ENCODE assay signal across 8 mouse cellular contexts in the genomic region with DNA sequence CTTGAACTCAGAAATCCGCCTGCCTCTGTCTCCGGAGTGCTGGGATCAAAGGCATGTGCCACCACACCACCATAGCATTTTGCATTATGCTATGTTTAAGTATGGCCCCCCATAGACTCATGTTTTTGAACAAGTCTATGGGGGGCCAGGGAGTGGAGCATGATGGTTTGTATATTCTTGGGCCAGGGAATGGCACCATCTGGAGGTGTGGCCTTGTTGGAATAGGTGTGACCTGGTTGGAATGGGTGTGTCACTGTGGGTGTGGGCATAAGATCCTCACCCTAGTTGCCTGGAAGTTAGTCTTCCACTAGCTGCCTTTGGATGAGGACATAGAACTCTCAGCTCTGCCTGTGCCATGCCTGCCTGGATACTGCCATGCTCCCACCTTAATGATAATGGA. TPM values are rescaled to one million over a fixed set of nuclear protein-coding genes. Genes with fewer than 3 reads are reported as not detected.
DNase-seq lines count a peak whose midpoint lies in the region; ATAC-seq and TF ChIP-seq lines count a peak whose summit lies in the region.
"Not testable (repeated sequence)": the region's sequence is repeated elsewhere in the genome, so short reads cannot be mapped to it uniquely, and the experiment has no call there.

Sod2 (plus strand) TSS at position 301 of the 400 bp plus-strand sequence.

- H3K27ac ChIP-seq in embryonic facial prominence, embryonic 13.5 days, result peak within 1 kb of the TSS; percentile 55
- peak within 1 kb of the TSS; percentile 73; the same call in 1 of the 2 replicates for H3K27ac ChIP-seq in limb, embryonic 14.5 days (replicated peaks; ENCODE audit: low read depth, low read length)
- peak within 1 kb of the TSS; percentile 85 for H3K27ac ChIP-seq in midbrain, embryonic 10.5 days (replicated peaks)
- H3K27ac ChIP-seq in stomach, embryonic 15.5 days, result peak within 1 kb of the TSS; percentile 78

- not testable (repeated sequence) for H3K9me3 ChIP-seq in embryonic facial prominence, embryonic 13.5 days; limb, embryonic 14.5 days (ENCODE audit: control insufficient read depth, low read length); midbrain, embryonic 10.5 days (replicated peaks); stomach, embryonic 15.5 days

- H3K4me2 ChIP-seq in embryonic facial prominence, embryonic 13.5 days, result peak within 1 kb of the TSS; percentile 82
- peak within 1 kb of the TSS; percentile 76 for H3K4me2 ChIP-seq in limb, embryonic 14.5 days (replicated peaks; ENCODE audit: low read depth, low read length, severe bottlenecking)
- peak within 1 kb of the TSS; percentile 73 for H3K4me2 ChIP-seq in stomach, embryonic 15.5 days

- peak within 1 kb of the TSS; percentile 82 for H3K9ac ChIP-seq in embryonic facial prominence, embryonic 13.5 days
- peak within 1 kb of the TSS; percentile 73 for H3K9ac ChIP-seq in limb, embryonic 14.5 days (ENCODE audit: low read depth, low read length, severe bottlenecking)
- not testable (repeated sequence) for H3K9ac ChIP-seq in stomach, embryonic 15.5 days

- H3K4me1 ChIP-seq in embryonic facial prominence, embryonic 13.5 days; limb, embryonic 14.5 days (ENCODE audit: control insufficient read depth, insufficient read depth, low read length); stomach, embryonic 15.5 days: not testable (repeated sequence)
- peaks cover 17% of the 10 kb centered on the region for H3K4me1 ChIP-seq in midbrain, embryonic 10.5 days

- H3K4me3 ChIP-seq in embryonic facial prominence, embryonic 13.5 days, result peak within 1 kb of the TSS; percentile 86
- peak within 1 kb of the TSS; percentile 82 for H3K4me3 ChIP-seq in limb, embryonic 14.5 days (replicated peaks; ENCODE audit: low read length)
- H3K4me3 ChIP-seq in midbrain, embryonic 10.5 days, result peak within 1 kb of the TSS; percentile 79
- peak within 1 kb of the TSS; percentile 95 for H3K4me3 ChIP-seq in stomach, embryonic 15.5 days (replicated peaks)

- WGBS in embryonic facial prominence, embryonic 13.5 days, result 88% methylated on average over 2 of the region's 2 CpGs
- 97% methylated on average over 2 of the region's 2 CpGs for WGBS in large intestine, adult 2 months
- 94% methylated on average over 2 of the region's 2 CpGs for WGBS in limb, embryonic 14.5 days
- 91% methylated on average over 2 of the region's 2 CpGs for WGBS in midbrain, embryonic 10.5 days
- 93% methylated on average over 2 of the region's 2 CpGs for WGBS in stomach, embryonic 15.5 days

- TF ChIP-seq POLR2A in limb, embryonic 14.5 days (IDR thresholded peaks at IDR 0.05; ENCODE audit: borderline replicate concordance, extremely low read depth, insufficient read depth, insufficient read length), result not testable (repeated sequence)

- intact Hi-C loops in gastrocnemius, postnatal 36 days (cut with DNase I), result not testable (repeated sequence)

- ATAC-seq in embryonic facial prominence, embryonic 13.5 days (ENCODE audit: insufficient number of reproducible peaks, insufficient read depth, low FRiP score, low TSS enrichment, low read depth); limb, embryonic 14.5 days (ENCODE audit: low FRiP score, low read depth); stomach, embryonic 15.5 days (ENCODE audit: insufficient read depth, low FRiP score, low read depth): not testable (repeated sequence)

- peak; percentile 20 for DNase-seq in R1 (ENCODE audit: low read depth, low spot score)
- DNase-seq in gastrocnemius, postnatal 36 days; heart, postnatal 4 days; large intestine, adult 2 months (ENCODE audit: low read depth, low spot score); limb, embryonic 14.5 days (ENCODE audit: low spot score); midbrain, embryonic 10.5 days (ENCODE audit: low spot score): not testable (repeated sequence)

- not testable (repeated sequence) for H3K27me3 ChIP-seq in embryonic facial prominence, embryonic 13.5 days; limb, embryonic 14.5 days (ENCODE audit: control insufficient read depth, insufficient read depth, low read length); midbrain, embryonic 10.5 days (ENCODE audit: low read depth, poor library complexity, severe bottlenecking); stomach, embryonic 15.5 days (replicated peaks)

- peaks cover 10% of the 10 kb centered on the region for H3K36me3 ChIP-seq in embryonic facial prominence, embryonic 13.5 days
- H3K36me3 ChIP-seq in limb, embryonic 14.5 days (ENCODE audit: control insufficient read depth, insufficient read depth, low read length); stomach, embryonic 15.5 days: not testable (repeated sequence)
- peaks cover 12% of the 10 kb centered on the region for H3K36me3 ChIP-seq in midbrain, embryonic 10.5 days

RNA-seq across cellular contexts. Expression of gene Sod2, which starts in this region (rescaled TPM):
- polyA plus RNA-seq in embryonic facial prominence, embryonic 13.5 days (2015; fragmentation: Nextera tagmentation; extraction: Ambion mirVana), result 78.3 and 78.7 TPM in 2 replicates
- 100 to 1,000 TPM; 433 to 444 TPM for total RNA-seq in gastrocnemius, postnatal 36 days (2021)
- total RNA-seq in heart, postnatal 4 days (2021), result 100 to 1,000 TPM; 589 to 631 TPM
- polyA plus RNA-seq in large intestine, adult 2 months (2012; rRNA removed), result 156 and 214 TPM in 2 replicates
- polyA plus RNA-seq in limb, embryonic 14.5 days (2012; rRNA removed), result 98.2 and 118 TPM in 2 replicates
- 103 and 116 TPM in 2 replicates for polyA plus RNA-seq in limb, embryonic 14.5 days (2014; fragmentation: Nextera tagmentation; extraction: Ambion mirVana)
- 107 and 110 TPM in 2 replicates for polyA plus RNA-seq in midbrain, embryonic 10.5 days (2016; fragmentation: Nextera tagmentation; extraction: Ambion mirVana)
- polyA plus RNA-seq in stomach, embryonic 15.5 days (2015; fragmentation: Nextera tagmentation; extraction: Ambion mirVana), result 139 and 140 TPM in 2 replicates
